Mouse (Mus musculus) limb, embryonic 11.5 days (tissue): ENCODE measurements at regions not wholly inside any gene's neighbourhood (a gene's known extent, or its start where the extent isn't known, plus 50 kb on each side); places are given as distances from the start of the nearest gene placed in this dataset.

Experiments
- ATAC-seq: fragments of 200-750 bp; cut with Nextera tagmentation; 2 replicates; pipeline ENCODE4 v1.8.0; 2017; ENCODE audit warnings: low read depth; ENCODE audit not compliant: insufficient number of reproducible peaks, low FRiP score, low TSS enrichment
- DNase-seq: peaks from one replicate; pipeline ENCODE4 v3.0.0-alpha.2; 2015; ENCODE audit warnings: low spot score
- H3K27ac ChIP-seq: fragments of 300-500 bp; sonication (generic); replicated peaks from 2 replicates; pipeline ENCODE4 v1.5.1; 2014; ENCODE audit warnings: low read depth, mild to moderate bottlenecking, low read length
- H3K27me3 ChIP-seq: fragments of 300-500 bp; sonication (generic); 2 replicates; pipeline ENCODE4 v1.6.1; 2014; ENCODE audit warnings: mild to moderate bottlenecking, low read length, mixed read lengths; ENCODE audit not compliant: control insufficient read depth, insufficient read depth
- H3K36me3 ChIP-seq: fragments of 300-500 bp; sonication (generic); 2 replicates; pipeline ENCODE4 v1.6.1; 2014; ENCODE audit warnings: mild to moderate bottlenecking, low read length, moderate library complexity, mixed read lengths; ENCODE audit not compliant: control insufficient read depth, insufficient read depth
- H3K4me1 ChIP-seq: fragments of 300-500 bp; sonication (generic); 2 replicates; pipeline ENCODE4 v1.6.1; 2014; ENCODE audit warnings: low read length, mixed read lengths; ENCODE audit not compliant: control insufficient read depth, insufficient read depth
- H3K4me2 ChIP-seq: fragments of 300-500 bp; sonication (generic); 2 replicates; pipeline ENCODE4 v1.6.1; 2014; ENCODE audit warnings: low read depth, mild to moderate bottlenecking, moderate library complexity; ENCODE audit not compliant: severe bottlenecking
- H3K4me3 ChIP-seq: fragments of 300-500 bp; sonication (generic); 2 replicates; pipeline ENCODE4 v1.5.1; 2014; ENCODE audit warnings: low read depth, low read length
- H3K9ac ChIP-seq: fragments of 300-500 bp; sonication (generic); 2 replicates; pipeline ENCODE4 v1.6.1; 2014; ENCODE audit warnings: mild to moderate bottlenecking, low read length
- H3K9me3 ChIP-seq: fragments of 300-500 bp; sonication (generic); 2 replicates; pipeline ENCODE4 v1.6.1; 2016; ENCODE audit warnings: low read length; ENCODE audit not compliant: control insufficient read depth
- WGBS: fragments of 180-500 bp; shearing (Covaris S2); extraction: QIAGEN DNeasy Blood & Tissue Kit; methylation state at CpG from one replicate; pipeline ENCODE4 v1.1.7; 2014; 5-methylcytosine and 5-hydroxymethylcytosine counted together

DNA sequence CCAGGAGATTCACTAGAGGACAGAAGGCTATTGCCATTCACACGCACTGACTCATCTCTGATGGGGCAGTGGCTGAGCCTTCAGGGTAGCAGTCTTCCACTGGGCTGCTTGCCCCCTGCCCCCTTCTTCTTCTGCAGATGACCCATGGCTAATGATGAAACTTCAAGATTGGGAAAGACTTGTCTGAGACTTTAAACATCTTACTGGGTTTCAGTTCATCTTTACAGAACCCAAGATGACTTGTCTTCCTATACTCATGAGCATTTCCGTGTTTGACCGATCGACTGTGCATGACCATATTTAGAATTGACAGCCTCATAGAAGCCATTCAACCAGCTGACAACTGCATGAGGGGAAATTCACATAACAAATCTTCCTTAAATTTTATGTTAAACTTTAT, 140.0 kb upstream of the Mad2l1 start:
- WGBS, result 93% methylated on average over 4 of the region's 4 CpGs
- Histone ChIP-seq H3K4me3 (no peak overlapping the region), H3K36me3 (no peaks in the 10 kb centered on the region), H3K4me2 (no peak overlapping the region), H3K4me1 (no peaks in the 10 kb centered on the region), H3K27me3 (no peaks in the 10 kb centered on the region), H3K27ac (no peak overlapping the region), H3K9me3 (no peaks in the 10 kb centered on the region), H3K9ac (no peak overlapping the region)
- no peak for ATAC-seq
- no peak for DNase-seq

DNA sequence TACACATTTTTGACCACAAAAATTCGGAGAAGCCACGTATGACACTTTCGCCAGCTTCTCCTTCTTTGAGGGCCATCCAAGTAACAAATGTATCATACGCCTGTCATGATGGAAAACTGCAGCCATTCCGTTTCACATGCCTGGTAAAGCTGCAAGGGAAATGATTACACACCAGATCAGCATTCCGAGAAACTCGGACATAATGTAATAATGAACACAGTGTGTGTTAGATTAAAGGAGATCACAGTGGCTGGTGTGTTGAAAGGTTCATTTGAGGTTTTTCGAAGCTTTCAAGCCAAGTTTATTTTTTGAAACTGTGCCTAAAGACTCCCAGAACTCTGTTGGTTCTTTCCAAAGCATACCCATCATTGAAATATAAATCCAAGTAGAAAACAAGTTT, 137.8 kb upstream of the Mad2l1 start:
- no peak for ATAC-seq
- WGBS, result 77% methylated on average over 8 of the region's 8 CpGs
- no peaks in the 10 kb centered on the region for H3K27me3 ChIP-seq

DNA sequence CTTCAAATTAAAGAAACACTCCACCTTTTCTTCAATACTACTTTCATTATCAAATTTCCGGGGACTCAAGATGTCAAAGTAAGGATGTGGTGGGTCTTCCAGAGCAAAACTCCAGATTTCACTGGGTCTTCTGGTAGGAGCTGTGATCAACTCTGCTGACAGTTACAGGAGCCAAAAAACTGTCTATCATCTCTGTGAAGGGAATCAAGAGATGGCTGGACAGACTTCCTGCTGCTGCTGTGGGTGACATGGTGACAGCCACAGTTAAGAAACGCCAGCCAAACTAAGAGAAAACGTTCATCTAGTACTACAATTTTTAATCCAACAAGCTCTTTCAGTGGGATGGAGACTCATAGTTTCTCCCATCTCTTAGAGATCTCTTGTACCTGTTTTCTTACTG, 136.5 kb upstream of the Mad2l1 start:
- Histone ChIP-seq H3K9ac (no peak overlapping the region), H3K27me3 (no peaks in the 10 kb centered on the region), H3K36me3 (no peaks in the 10 kb centered on the region), H3K4me1 (no peaks in the 10 kb centered on the region), H3K27ac (no peak overlapping the region), H3K4me3 (no peak overlapping the region), H3K4me2 (no peak overlapping the region), H3K9me3 (no peaks in the 10 kb centered on the region)
- 89% methylated on average over 3 of the region's 3 CpGs for WGBS
- ATAC-seq (no peak), DNase-seq (no peak)

More for the DNA sequence above, 137.8 kb upstream of the Mad2l1 start:
- Histone ChIP-seq H3K36me3 (no peaks in the 10 kb centered on the region), H3K4me3 (no peak overlapping the region), H3K27ac (no peak overlapping the region), H3K4me1 (no peaks in the 10 kb centered on the region), H3K4me2 (no peak overlapping the region), H3K9ac (no peak overlapping the region), H3K9me3 (no peaks in the 10 kb centered on the region)
- no peak for DNase-seq

DNA sequence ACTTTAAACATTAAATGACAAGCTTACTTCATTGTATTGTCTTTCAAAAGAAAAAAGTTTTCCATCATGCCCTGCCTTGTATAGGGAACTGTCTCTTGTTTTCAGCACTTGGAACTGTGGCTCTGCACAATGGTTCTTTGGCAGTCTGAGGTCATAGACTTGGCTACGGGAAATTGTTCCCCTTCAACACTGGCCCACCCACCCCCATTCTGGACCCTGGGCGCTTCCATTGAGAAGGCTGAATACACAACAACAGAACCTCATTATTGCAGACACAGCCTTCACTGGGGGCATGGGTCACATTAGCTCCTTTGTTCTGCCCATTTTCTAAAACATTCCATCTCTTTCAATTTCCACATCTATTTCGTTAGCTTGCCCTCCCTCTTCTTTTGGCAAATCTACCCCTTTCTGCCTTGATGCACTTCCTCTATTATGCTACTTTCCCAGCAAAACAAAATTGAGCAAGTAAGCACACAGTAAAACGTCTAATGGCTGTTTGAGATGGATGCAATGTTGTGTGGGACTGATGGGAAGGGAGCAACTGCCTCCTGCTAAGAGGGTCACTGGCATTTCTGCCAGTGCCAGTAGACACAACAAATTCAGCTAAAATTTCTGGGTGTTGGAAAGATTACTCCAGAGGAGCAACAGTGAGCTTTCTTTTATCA, 136.0 kb upstream of the Mad2l1 start:
- H3K9me3 ChIP-seq, result no peaks in the 10 kb centered on the region
- H3K4me2 ChIP-seq, result no peak overlapping the region
- DNase-seq, result no peak
- H3K9ac ChIP-seq, result no peak overlapping the region
- 70% methylated on average over 4 of the region's 4 CpGs for WGBS
- H3K4me1 ChIP-seq, result no peaks in the 10 kb centered on the region
- H3K36me3 ChIP-seq, result no peaks in the 10 kb centered on the region
- H3K27me3 ChIP-seq, result no peaks in the 10 kb centered on the region
- no peak for ATAC-seq
- no peak overlapping the region for H3K4me3 ChIP-seq
- H3K27ac ChIP-seq, result no peak overlapping the region

DNA sequence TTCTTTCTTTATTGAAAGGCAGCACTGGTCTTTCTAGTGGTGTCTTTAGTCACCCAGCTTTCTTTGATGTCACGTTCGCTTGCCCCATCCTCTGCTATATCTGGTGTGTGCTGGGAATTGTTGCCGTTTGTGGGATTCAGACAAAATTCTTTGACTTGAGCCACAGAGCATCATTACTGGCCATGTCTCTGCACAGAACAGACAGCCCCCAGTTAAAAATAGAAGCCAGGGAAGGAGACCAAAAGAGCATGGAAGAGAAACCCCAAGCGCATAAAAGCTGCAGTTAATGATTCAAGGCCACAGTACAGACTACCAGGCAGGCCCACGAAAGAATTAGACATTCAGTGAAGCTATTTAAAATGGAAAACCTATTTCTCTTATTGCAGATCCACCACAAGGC, 133.7 kb upstream of the Mad2l1 start:
- WGBS, result 46% methylated on average over 5 of the region's 5 CpGs
- Histone ChIP-seq H3K27ac (peak overlapping the region; percentile 62; the same call in 1 of the 2 replicates), H3K9me3 (no peaks in the 10 kb centered on the region), H3K4me3 (no peak overlapping the region), H3K4me1 (no peaks in the 10 kb centered on the region), H3K36me3 (no peaks in the 10 kb centered on the region), H3K9ac (no peak overlapping the region), H3K27me3 (no peaks in the 10 kb centered on the region), H3K4me2 (no peak overlapping the region)
- ATAC-seq (no peak), DNase-seq (no peak)

DNA sequence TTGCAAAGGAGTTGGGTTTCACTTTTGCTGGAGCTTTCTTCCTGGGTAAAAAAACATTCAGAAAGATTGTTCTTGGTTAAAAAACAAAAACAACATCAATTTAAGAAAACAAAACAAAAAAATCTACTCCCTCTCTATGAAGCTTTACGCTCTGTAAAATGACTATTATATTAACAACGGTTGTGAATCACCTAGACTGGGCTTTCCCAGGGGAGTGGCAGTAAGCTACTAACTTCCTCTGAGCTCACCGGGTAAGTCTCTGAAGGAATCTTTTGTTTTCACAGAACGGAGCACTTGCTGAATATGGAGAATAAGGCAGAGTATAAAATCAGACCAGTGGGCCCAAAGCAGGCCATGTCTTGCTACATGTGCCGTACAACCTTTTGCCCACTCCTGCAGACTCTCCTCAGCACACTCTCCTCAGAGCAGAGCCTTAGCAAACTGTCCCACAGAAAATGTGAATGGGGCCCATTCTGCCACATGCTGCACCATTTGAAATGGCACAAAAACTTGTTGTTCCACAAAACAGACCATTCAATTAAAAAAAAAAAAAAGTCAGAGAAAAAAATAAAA, 133.2 kb upstream of the Mad2l1 start:
- DNase-seq (no peak), ATAC-seq (no peak)
- Histone ChIP-seq H3K4me3 (no peak overlapping the region), H3K9ac (no peak overlapping the region), H3K27me3 (no peaks in the 10 kb centered on the region), H3K4me1 (no peaks in the 10 kb centered on the region), H3K27ac (peak overlapping the region; percentile 62; the same call in 1 of the 2 replicates), H3K4me2 (no peak overlapping the region), H3K9me3 (no peaks in the 10 kb centered on the region), H3K36me3 (no peaks in the 10 kb centered on the region)
- WGBS, result 53% methylated on average over 5 of the region's 5 CpGs

DNA sequence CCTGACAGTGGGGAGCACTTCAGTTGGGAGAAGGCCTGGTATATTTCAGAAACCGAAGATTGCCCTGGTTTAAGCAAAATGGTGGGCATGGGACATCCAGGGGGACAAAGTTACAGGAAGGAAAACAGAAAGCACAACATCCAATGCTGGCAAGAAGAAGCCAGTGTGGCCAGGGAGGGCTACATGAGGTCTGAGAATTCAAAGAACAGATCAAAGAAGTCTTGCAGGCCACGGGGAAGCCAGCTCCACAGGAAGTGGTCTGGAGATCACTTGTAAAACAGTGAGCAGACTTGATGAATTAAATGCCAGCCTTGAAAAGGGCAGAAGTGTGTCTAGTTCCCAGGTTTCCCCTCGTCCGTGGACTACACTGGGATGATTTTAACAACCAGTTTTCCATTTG, 120.4 kb upstream of the Mad2l1 start:
- no peak for ATAC-seq
- H3K4me2 ChIP-seq, result no peak overlapping the region

DNA sequence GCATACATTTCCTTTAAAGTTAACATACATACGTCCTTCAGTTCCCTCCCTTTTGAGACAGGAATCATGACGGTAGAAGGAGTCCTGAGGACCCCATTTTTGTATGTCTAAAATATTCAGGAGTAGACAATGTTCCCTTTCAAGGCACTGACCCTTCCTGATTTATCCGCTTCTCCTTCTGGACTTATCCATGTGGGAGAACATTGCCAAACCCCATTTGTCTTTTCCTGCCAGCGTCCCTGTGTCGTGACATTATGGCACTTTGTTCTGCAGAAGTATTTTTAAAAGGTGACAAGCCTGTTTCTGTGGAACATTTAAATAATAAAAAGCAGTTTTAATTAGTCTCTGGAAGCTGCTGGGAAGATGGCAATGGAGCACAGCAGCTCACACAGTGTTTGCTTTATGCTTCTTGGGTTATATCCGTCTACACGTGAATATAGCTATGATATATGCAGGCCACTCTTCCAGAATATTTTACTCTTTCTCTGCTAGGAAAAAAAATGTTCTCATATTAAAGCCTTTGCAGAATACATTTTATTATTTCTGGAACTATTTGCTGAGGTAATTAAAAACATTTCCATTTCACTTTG, 115.6 kb upstream of the Mad2l1 start:
- Histone ChIP-seq H3K9me3 (no peaks in the 10 kb centered on the region), H3K9ac (no peak overlapping the region), H3K4me1 (peaks cover 4% of the 10 kb centered on the region; the same call in 1 of the 2 replicates), H3K27ac (no peak overlapping the region), H3K4me2 (no peak overlapping the region), H3K4me3 (no peak overlapping the region), H3K36me3 (no peaks in the 10 kb centered on the region), H3K27me3 (no peaks in the 10 kb centered on the region)
- ATAC-seq (no peak), DNase-seq (no peak)
- WGBS, result 49% methylated on average over 7 of the region's 7 CpGs

More for the DNA sequence above, 120.4 kb upstream of the Mad2l1 start:
- H3K27me3 ChIP-seq, result no peaks in the 10 kb centered on the region
- 13% methylated on average over 4 of the region's 4 CpGs for WGBS
- DNase-seq, result peak; percentile 48
- H3K9me3 ChIP-seq, result no peaks in the 10 kb centered on the region
- no peaks in the 10 kb centered on the region for H3K36me3 ChIP-seq
- H3K9ac ChIP-seq, result no peak overlapping the region
- H3K4me1 ChIP-seq, result peaks cover 4% of the 10 kb centered on the region; the same call in 1 of the 2 replicates
- H3K4me3 ChIP-seq, result no peak overlapping the region
- H3K27ac ChIP-seq, result no peak overlapping the region
